Mouse (Mus musculus): ENCODE measurements around the gene Dock8.

Dock8 gene

DNA sequence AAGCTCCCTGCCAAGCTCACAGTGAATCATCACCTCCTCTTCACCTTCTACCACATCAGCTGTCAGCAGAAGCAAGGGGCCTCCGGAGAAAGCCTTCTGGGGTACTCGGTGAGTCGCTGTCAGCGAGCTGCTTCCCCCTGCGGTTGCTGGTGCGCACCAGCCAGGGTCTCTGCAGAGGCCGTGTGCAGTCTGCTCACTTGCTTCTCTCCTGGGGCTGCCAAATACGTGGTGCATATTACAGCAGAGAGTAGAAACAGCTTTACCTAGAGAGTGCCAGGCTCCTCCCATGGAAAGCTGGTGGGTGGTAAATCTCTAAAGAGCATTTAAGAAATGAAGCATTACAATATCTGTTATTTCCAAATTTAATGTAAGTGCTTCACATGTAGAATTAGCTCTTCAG lies 123.1 kb downstream of the Dock8 start:
- no peak for DNase-seq (ENCODE audit: low spot score in 2 of 2)

DNA sequence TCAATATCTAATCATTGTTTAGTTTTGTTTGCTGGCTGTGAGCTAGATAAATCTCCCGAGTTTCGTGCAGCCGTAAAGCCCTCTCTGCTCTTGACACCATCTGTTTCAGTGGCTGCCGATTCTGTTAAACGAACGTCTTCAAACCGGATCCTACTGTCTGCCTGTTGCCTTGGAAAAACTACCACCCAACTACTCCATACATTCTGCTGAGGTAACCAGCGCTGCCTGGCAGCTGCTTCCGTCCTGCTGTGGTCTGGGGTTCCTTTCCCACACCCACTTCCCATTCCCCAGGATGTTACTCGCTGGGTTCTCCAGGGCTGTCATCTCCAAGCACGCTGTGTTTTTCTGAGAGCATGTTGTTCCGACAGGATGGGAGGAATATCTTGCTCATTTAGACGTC lies 123.7 kb downstream of the Dock8 start:
- no peak for DNase-seq (ENCODE audit: low spot score in 2 of 2)

DNA sequence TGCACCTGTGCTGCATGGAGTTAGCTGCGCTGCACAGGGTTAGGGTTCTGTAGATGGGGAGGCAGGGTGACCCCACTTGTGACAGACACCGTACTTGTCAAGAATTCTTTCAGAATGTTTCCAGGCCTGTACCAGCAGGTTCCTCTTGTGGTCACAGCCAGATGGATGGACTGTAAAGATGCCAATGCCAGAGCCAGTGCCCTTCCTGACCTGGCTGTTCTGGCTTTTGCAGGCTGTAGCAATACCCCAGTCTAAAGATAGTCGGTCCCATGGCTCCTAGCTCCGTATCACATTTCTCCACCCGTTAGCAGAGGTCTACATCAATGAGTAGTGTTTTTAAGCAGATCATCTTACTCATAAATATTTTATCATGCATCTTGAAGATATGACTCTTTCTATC lies 124.1 kb downstream of the Dock8 start:
- DNase-seq (ENCODE audit: low spot score in 2 of 2), result no peak

DNA sequence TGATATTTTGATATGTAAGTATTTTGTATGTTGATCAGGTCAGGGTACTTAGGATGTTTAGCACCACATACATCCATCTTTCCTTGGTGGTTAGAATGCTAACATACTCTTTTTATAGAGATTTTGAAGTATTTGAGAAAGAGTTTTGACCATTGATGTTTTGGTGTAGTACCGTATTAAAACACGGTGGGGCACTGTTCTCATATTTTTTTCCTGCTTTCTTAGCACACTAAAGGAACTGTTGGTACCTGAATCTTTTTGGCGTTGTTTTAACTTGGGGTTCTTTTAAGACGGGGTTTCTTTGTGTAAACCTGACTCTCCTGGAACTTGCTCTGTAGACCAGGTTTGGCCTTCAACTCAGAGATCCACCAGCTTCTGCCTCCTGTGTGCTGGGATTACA lies 133.0 kb downstream of the Dock8 start:
- DNase-seq (ENCODE audit: low spot score in 2 of 2), result no peak

- no peak for DNase-seq (ENCODE audit: low spot score in 2 of 2)
Measured at GRCm38 (mm10) chr19:25133959-25134358, 134.6 kb downstream of the Dock8 start.

DNA sequence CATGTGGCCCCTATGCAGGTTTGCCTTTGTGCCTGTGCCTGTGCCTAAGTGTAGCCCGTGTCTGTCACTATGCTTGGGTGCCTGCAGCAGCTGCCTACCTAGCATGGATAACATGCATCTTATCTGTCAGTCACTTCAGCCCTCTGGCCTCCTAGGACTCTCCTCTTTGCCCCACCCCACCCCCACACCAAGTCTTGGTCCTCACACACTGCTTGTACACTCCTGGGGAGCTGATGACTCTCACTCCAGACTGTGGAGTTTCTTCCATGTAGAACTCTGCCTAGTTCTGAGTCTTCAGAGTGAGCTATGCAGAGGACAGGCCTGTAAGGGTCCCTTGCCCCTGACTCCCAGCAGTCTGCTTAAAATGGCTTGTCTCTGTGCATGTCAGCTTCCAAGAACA lies 136.8 kb downstream of the Dock8 start:
- no peak for DNase-seq (ENCODE audit: low spot score in 2 of 2)

- DNase-seq (ENCODE audit: low spot score in 2 of 2), result no peak
Measured at GRCm38 (mm10) chr19:25137907-25138820, 138.8 kb downstream of the Dock8 start.

DNA sequence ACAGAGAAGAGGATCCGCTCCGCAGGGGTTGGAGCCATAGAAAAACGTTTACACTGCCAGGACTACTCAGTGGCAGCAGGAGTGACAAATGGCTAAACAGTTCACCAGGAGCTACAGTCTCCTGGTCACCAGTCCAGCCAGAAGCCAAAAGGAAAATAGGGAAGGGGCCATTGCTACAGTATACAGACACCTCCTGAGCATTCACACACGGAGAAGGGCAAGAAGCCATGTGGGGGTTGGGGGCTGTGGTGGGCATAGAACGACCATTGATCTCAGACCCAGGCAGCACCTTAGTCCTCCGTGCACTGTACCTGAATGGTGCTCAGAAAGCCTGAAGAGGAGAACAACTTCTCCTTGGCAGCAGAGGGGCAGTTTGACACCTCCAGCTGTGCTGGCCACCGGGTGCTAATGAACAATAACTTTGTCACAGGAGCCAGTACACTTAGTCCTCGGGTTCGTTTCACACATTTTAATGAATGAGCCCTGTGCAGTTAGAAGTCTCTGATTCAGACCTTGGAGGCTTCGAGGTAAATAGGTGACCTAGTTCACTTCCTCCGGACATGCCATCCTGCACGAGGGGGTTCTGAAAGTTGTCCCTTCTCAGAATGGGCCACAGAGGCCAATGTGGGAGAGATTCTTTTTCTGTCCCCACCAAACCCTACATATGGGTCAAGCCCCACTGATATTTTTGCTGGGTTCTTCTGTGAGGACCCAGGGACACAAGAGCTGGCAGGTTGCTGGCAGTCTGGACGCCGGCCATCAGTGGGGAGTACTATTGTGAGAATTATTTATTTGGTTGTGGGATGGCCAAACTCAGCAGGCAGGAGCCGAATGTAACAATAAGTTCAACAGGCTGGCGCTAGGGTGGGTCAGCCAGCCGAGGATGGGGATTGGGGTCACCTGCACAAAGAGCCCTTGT lies 145.0 kb downstream of the Dock8 start:
- no peak for DNase-seq (ENCODE audit: low spot score in 2 of 2)

DNA sequence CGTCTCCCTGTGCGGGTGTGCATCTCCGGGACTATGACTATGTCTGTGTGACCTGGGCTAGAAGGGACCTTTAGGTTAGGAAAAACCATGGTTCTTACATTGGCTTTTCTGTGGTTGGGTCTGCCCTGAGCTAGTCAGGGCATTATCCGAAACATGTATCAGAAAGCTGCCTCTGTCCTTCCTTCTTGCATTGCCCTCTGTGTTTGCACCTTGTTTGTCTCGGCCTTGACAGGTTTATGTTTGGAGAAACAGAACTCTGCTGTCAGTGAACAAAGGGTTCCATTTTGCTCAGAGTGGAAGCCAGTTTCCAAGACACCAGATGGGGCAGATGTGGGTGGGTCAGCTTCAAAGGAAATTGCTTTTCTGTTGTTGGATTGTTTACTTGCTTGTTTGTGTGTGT lies 145.8 kb downstream of the Dock8 start:
- DNase-seq (ENCODE audit: low spot score in 2 of 2), result no peak

DNA sequence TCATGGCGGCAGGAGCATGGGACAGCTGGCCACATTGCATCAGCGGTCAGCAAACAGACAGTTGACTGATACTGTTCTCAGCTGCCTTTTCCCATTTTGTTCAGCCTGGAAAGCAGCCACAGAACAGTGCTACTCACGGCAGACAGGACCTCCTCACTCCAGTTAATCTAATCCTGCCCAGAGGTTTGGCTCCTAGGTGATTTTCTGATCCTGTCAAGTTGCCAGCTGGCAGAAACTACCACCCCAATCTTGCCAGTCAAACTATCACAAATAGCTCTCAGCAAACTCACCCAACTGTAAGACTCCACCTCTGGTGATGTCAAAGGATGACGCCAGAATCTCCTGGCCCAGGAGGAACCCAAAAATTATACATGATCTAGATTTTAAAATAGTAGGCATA lies 146.8 kb downstream of the Dock8 start:
- DNase-seq (ENCODE audit: low spot score in 2 of 2), result no peak

- no peak for DNase-seq (ENCODE audit: low spot score in 2 of 2)
Measured at GRCm38 (mm10) chr19:25149788-25150187, 150.5 kb downstream of the Dock8 start.

- DNase-seq (ENCODE audit: low spot score in 2 of 2), result no peak
Measured at GRCm38 (mm10) chr19:25154506-25155178, 155.3 kb downstream of the Dock8 start.

GRCm38 (mm10) chr19:25155250-25155649 lies 155.9 kb downstream of the Dock8 start:
- DNase-seq (ENCODE audit: low spot score in 2 of 2), result no peak

- DNase-seq (ENCODE audit: low spot score in 2 of 2), result no peak
Measured at GRCm38 (mm10) chr19:25155709-25156108, 156.4 kb downstream of the Dock8 start.

DNA sequence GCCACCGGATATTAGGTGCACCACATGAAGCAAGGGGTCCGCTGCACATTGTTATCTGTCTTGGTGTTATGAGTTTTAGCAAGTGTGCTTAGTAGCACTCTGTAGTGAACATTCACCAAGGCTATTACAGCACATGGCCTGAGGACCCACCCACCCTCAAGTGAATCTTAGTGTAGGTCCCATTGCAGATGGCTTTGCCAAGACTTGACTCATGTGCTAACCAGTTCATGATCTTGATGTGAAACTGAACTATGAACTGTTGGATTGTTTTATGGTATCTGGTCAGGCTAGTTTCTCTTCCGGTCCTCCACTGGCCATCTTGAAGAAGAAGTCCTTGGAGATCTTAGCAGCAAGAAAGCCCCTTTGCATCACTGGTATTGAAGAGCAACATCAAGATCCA lies 162.9 kb downstream of the Dock8 start:
- no peak for DNase-seq (ENCODE audit: low spot score in 2 of 2)

DNA sequence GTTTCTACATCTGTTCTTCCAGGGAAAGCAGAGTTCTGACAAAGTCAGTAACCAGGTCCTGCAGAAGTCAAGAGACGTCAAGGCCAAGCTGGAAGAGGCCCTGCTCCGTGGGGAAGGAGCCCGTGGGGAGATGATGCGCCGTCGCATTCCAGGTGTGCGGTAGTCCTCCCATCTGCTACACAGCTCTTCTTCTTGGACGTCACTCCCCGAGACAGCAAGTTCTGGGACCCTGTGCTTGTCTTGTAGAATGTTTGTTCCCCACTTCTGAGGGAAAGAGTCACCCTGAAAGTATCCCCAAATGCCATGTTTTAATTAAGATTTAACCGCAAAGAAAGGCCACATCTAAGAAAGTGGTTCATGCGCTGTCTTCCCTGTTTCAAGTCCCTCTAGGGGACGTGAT lies 164.1 kb downstream of the Dock8 start:
- no peak for DNase-seq (ENCODE audit: low spot score in 2 of 2)

- no peak for DNase-seq (ENCODE audit: low spot score in 2 of 2)
Measured at GRCm38 (mm10) chr19:25166412-25166811, 167.1 kb downstream of the Dock8 start.

DNA sequence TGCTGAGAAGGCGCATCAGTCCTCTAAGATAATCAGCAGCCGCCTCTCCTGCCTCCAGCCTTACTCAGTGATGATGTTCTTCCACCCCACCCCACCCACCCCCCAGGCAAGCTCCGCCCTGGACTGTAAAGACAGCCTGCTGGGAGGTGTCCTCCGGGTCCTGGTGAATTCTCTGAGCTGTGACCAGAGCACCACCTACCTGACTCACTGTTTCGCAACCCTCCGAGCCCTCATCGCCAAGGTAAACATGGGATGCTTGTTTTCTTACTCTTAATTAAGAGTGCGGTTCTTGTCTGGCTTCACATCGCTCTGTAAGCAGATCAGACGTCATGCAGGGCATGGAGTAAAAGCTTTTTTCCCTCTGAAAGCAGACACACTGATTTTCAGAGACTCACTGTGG lies 172.1 kb downstream of the Dock8 start:
- no peak for DNase-seq (ENCODE audit: low spot score in 2 of 2)

GRCm38 (mm10) chr19:25176746-25177145 lies 177.4 kb downstream of the Dock8 start:
- DNase-seq (ENCODE audit: low spot score in 2 of 2), result no peak

DNA sequence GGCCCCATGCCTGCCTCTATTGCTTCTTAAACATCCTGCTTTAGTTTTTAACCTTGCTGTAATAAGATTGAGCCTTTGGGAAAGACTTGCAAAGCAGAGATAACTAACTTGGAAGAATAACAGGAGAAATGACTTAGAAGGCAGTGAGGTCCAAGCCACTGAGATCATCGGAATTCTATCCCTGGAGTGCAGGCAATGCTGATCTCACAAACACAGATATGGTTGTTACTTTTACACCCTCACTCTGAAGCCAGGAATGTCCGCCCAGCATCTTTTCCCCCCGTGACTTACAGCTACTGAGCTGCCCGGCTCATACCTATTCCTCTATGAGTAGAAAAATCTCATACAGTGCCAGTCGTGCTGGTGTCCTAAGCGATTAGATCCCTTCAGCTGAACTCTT lies 180.7 kb downstream of the Dock8 start:
- no peak for DNase-seq (ENCODE audit: low spot score in 2 of 2)

DNA sequence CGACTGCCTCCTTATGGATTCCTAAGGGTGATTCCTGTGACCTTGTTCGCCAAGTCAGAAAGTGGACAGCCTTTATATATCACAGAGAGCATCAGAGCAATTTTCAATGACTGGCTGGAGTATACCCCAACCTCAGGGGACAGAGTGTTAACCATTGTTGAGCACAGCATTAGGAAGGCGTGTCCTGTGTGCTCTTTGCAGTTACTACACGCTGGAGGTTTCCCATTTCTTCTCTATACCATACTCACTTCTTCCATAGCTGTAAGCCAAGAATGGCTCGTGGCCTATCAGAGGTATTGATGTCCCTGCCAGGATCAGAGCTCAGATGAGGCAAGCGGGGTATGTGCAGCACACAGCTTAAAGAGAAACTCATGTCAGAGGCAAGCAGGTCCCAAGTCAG lies 181.2 kb downstream of the Dock8 start:
- no peak for DNase-seq (ENCODE audit: low spot score in 2 of 2)

DNA sequence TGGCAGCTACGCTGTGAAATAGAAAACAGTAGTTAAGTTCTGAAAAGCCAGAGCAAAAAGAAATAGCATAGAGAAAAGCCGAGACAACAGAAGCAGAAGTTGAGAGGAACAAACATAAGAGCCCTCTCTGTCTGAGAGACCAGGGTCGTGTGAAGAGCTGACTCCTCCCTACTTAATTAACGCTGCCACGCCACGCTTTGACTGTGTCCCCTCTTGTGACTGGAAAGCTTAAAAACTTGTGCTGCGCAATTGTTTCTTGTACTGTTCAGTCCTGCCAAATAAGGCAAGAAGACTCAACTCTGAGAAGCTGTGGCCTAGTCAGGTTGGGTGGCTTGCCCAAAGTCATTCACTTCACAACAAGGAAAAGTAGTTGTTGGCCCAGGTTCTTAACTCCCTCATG lies 184.7 kb downstream of the Dock8 start:
- no peak for DNase-seq (ENCODE audit: low spot score in 2 of 2)

Measured in spleen, postnatal 10 days (tissue).